Mouse (Mus musculus): Measurements from ENCODE around the gene Smco1.

The Smco1 gene

DNA sequence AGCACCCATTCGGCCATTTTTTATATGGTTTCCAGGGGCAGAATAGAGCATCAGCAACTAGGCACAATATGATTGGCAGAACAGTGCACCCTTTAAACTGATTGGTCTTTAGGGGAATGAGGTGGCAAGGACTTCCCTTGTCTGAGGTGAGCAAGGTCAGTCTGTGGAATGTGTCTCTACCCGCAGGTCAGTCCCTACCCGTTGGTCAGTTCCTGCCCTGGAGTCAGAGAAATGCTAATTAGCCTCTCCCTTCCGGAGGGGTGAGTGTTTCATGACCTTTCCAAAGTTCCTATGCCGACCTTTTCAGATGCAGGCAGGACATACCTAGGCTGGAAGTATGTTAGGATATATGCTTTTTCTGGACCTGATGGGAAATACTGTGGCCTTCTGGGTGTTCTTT is 41.1 kb downstream of the Smco1 start:
- DNase-seq = no peak

DNA sequence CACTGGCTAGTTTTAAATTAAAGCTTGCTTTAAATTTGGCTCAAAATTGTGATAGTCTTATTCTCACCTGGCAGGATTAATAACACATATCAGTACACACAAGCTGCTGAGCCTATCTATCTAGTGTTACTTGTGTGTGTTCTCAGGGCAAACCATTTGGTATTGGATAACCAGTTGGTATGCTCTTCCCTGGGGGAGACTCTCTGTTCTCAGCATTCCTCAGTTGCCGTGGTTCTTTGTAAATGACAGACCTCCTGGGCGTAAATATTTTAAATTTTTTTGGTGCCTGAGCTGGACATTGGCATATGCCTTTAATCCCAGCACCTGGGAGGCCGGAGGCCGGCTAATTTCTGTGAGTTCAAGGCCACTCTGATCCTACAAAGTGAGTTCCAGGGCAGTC is 41.6 kb downstream of the Smco1 start:
- DNase-seq = no peak

DNA sequence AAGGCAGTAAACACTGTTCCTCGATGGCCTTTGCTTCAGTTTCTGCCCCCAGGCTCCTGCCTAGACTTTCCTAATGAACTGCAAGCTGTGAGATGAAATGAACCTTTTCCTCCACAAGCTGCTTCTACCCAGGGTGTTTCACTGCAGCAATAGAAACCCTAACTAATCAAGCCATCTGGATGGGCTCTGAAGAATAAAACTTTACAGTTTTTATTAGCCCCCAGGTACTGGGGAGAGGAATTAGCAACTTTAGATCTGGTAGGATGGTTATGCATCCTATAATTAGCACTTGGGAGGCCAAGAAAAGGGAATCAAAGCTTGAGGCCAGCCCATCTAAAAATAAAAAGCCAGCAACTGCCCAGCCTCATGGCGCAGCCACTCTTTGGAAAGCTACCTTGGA is 45.3 kb downstream of the Smco1 start:
- DNase-seq = no peak

DNA sequence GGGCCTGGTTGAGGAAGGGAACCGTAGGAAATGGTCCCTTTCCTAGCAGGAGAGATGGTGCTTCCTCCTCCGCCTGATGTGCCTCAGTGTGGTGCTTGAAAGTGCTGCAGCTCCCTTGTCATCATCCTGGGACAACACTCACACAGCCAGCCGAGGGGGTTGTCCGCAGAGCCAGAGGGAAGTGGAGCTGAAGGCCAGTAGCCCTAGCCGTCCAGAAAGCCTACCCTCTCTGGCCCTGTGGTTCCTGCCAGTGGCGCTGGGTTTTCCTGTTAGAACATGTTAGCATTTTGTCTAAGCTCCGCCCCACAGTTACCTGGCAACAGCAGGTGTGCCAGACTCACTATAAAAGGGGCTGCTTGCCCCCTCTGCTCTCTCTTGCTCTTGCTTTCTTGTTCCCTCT is 52.7 kb downstream of the Smco1 start:
- no peak for DNase-seq

Measured in cerebellum, adult 11-12 months (tissue).